Mouse (Mus musculus) stomach, embryonic 16.5 days (tissue): ENCODE data around the gene Zxdc. TPM values are rescaled to one million over a fixed set of nuclear protein-coding genes. Genes with fewer than 3 reads are reported as not detected.

ENCODE experiments used
- ATAC-seq: fragments of 200-750 bp; cut with Nextera tagmentation; 2 replicates; pipeline ENCODE4 v1.8.0; 2017; ENCODE audit warnings: moderate number of reproducible peaks, moderate TSS enrichment; ENCODE audit not compliant: insufficient read depth, low FRiP score
- H3K27ac ChIP-seq: fragments of 300-500 bp; sonication (generic); 2 replicates; pipeline ENCODE4 v1.5.1; 2014; ENCODE audit warnings: low read length
- H3K27me3 ChIP-seq: fragments of 300-500 bp; sonication (generic); 2 replicates; pipeline ENCODE4 v1.6.1; 2014; ENCODE audit warnings: low read length, control low read depth, mixed read lengths; ENCODE audit not compliant: control insufficient read depth, insufficient read depth
- H3K36me3 ChIP-seq: fragments of 300-500 bp; sonication (generic); 2 replicates; pipeline ENCODE4 v1.6.1; 2014; ENCODE audit warnings: low read length; ENCODE audit not compliant: control insufficient read depth, insufficient read depth
- H3K4me1 ChIP-seq: fragments of 300-500 bp; sonication (generic); 2 replicates; pipeline ENCODE4 v1.6.1; 2014; ENCODE audit warnings: low read length, control low read depth, mixed read lengths; ENCODE audit not compliant: control insufficient read depth, insufficient read depth
- H3K4me2 ChIP-seq: fragments of 300-500 bp; sonication (generic); 2 replicates; pipeline ENCODE4 v1.6.1; 2014; ENCODE audit warnings: low read depth, low read length, mixed read lengths
- H3K4me3 ChIP-seq: fragments of 300-500 bp; sonication (generic); replicated peaks from 2 replicates; pipeline ENCODE4 v1.5.1; 2014; ENCODE audit warnings: mild to moderate bottlenecking, low read length
- H3K9ac ChIP-seq: fragments of 300-500 bp; sonication (generic); 2 replicates; pipeline ENCODE4 v1.6.1; 2014; ENCODE audit warnings: low read length
- H3K9me3 ChIP-seq: fragments of 300-500 bp; sonication (generic); replicated peaks from 2 replicates; pipeline ENCODE4 v1.6.1; 2016; ENCODE audit warnings: low read length, control low read depth; ENCODE audit not compliant: control insufficient read depth
- WGBS: fragments of 180-500 bp; shearing (Covaris S2); extraction: QIAGEN DNeasy Blood & Tissue Kit; methylation state at CpG from one replicate; pipeline ENCODE4 v1.1.7; 2014; 5-methylcytosine and 5-hydroxymethylcytosine counted together
- polyA plus RNA-seq: library from polyadenylated mRNA; unstranded; fragments of >200 nt; fragmentation: Nextera tagmentation; extraction: Ambion mirVana; gene quantifications from 2 replicates; pipeline ENCODE4 v1.2.1, GENCODE M21; 2015

Zxdc gene
- polyA plus RNA-seq, 1 experiment from 2014 or later: 4.7 TPM

DNA sequence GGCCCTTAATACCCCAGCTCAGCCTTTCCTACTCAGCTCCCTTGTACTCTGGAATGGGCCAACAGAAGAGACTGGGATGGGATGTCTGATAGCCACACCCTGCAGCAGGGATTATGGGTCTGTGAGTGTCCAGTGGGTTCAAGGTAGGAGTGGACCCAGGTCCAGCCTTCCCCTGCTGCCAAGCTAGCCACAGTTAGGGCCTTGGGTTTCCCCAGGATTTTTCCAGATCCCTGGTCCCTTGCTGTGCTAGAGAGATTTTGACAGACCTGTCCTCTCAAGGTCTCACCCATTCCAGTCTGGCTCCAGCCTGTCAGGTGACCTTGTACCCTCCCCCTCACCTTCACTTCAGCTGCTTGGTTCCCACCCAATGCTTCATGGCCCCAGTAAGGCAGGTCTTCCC, 39.3 kb downstream of the Zxdc start:
- no peak for ATAC-seq
- Histone ChIP-seq H3K27ac (no peak overlapping the region), H3K4me3 (no peak overlapping the region), H3K9me3 (no peaks in the 10 kb centered on the region), H3K36me3 (no peaks in the 10 kb centered on the region), H3K4me2 (no peak overlapping the region), H3K4me1 (no peaks in the 10 kb centered on the region), H3K9ac (no peak overlapping the region), H3K27me3 (no peaks in the 10 kb centered on the region)

DNA sequence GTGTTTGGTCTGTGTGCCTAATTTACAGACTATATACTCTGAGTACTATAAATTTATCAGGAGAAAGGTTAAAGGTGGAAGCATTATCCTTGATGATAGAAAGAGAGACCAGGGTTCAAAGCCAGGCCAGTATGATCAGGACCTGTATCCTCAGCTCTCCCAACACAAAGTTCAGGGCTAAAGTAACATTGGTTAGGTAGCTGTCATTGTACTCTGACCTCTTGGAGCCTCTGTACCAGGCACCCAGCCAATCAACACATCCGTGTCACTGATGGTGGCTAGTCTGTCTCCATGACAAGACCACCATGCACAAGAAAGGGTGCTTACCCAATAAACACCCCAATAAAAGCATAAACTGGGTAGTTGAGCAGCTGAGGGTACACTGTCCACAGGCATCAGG, 41.7 kb downstream of the Zxdc start:
- Histone ChIP-seq H3K9me3 (no peaks in the 10 kb centered on the region), H3K4me3 (no peak overlapping the region), H3K9ac (no peak overlapping the region), H3K27me3 (no peaks in the 10 kb centered on the region), H3K36me3 (no peaks in the 10 kb centered on the region), H3K4me1 (no peaks in the 10 kb centered on the region), H3K4me2 (no peak overlapping the region), H3K27ac (no peak overlapping the region)
- no peak for ATAC-seq
- WGBS: 87% methylated on average over 1 of the region's 1 CpGs

DNA sequence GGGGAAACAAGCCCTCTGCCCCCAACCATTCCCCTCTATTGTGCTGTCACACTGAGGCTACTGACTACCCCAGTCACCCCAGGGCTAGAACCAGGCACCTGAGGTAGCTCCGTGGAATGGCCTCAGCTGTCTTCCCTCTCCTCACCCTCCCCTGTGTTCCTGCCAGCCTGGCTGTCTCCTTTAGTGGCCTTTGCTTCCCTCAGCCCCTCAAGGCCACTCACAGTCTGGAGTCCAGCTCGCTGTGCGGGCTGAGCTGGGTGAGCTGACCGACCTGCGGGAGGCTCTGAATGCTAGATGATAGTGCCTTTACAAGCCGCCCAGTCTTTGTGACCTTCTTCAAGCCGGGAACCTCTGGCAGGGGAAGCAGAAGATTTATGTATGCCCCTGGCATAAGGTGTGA, 42.6 kb downstream of the Zxdc start:
- H3K4me1 ChIP-seq: no peaks in the 10 kb centered on the region
- H3K9ac ChIP-seq: no peak overlapping the region
- no peak overlapping the region for H3K4me3 ChIP-seq
- H3K27me3 ChIP-seq: no peaks in the 10 kb centered on the region
- ATAC-seq: no peak
- H3K36me3 ChIP-seq: no peaks in the 10 kb centered on the region
- WGBS: 69% methylated on average over 7 of the region's 7 CpGs
- no peak overlapping the region for H3K27ac ChIP-seq
- H3K9me3 ChIP-seq: no peaks in the 10 kb centered on the region
- H3K4me2 ChIP-seq: no peak overlapping the region

DNA sequence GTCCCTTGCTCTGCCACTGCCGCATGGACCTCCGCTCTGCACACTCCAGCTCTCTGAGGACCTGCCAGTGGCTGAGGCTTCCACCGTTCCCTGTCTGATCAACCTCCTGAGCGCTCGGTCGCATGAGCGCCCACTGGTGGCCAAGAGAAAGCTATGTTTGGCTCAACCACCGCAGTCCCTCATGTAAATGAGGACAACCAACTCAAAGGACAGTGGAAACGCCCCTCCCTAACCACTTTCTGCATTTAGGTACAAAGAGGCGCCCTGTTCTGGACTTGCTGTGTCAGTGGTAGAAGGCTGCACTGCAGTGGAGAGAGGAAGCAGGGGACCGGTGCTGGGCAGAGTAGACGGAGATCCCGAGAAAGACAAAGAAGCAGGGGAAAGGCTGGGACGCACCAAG, 53.3 kb downstream of the Zxdc start:
- H3K4me3 ChIP-seq: peak overlapping the region; percentile 25
- H3K9me3 ChIP-seq: no peaks in the 10 kb centered on the region
- no peak overlapping the region for H3K27ac ChIP-seq
- peak; percentile 73; the same call in 1 of the 2 replicates for ATAC-seq
- H3K27me3 ChIP-seq: peaks cover 3% of the 10 kb centered on the region; the same call in 1 of the 2 replicates
- peak overlapping the region; percentile 52 for H3K4me2 ChIP-seq
- no peak overlapping the region for H3K9ac ChIP-seq
- no peaks in the 10 kb centered on the region for H3K36me3 ChIP-seq
- 9% methylated on average over 14 of the region's 14 CpGs for WGBS
- 0 out of 2 replicates have a peak, but pooled peaks cover 3% of the 10 kb centered on the region for H3K4me1 ChIP-seq

DNA sequence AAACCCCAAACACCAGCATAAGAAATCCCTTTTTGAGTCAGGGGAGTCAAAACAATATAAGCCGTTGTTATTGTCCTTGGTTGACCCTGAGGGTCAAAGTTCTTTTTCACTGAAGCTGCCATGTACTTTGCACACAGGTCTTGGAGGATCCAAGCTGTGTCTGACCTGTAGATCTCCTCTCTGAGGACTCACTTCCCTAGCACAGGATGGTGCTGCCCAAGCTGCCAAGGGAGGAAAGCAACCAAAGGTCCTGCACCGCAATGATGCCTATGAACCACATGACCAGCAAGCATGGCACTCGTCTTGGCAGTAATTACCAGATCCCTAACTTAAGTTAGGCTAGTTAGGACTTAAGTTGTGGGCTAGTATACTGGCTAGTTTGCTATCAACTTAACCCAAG, 56.1 kb downstream of the Zxdc start:
- H3K27me3 ChIP-seq: peaks cover 6% of the 10 kb centered on the region; the same call in 1 of the 2 replicates
- H3K4me2 ChIP-seq: no peak overlapping the region
- peaks cover 8% of the 10 kb centered on the region; the same call in 1 of the 2 replicates for H3K4me1 ChIP-seq
- H3K36me3 ChIP-seq: no peaks in the 10 kb centered on the region
- no peak overlapping the region for H3K4me3 ChIP-seq
- no peaks in the 10 kb centered on the region for H3K9me3 ChIP-seq
- no peak overlapping the region for H3K9ac ChIP-seq
- H3K27ac ChIP-seq: no peak overlapping the region
- ATAC-seq: no peak
- WGBS: 79% methylated on average over 3 of the region's 3 CpGs

DNA sequence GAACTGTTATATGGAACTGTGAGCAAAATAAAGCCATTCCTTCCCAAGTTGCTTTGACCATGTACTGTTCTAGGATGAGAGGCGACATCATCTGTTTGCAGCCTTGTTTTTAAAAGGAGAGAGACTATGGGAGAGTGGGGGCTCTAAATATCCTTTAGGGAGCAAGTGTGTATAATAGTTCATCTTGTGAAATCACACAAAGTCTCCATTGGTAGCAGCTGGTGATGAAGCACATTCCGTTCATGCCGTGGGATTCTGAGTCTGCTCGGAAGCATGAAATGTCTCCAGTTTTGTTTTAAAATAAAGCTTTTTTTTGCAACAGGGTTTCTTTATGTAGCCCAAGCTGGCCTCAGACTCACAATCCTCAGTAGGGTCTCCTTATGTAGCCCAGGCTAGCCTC, 56.7 kb downstream of the Zxdc start:
- H3K36me3 ChIP-seq: no peaks in the 10 kb centered on the region
- H3K27me3 ChIP-seq: peaks cover 6% of the 10 kb centered on the region; the same call in 1 of the 2 replicates
- no peak overlapping the region for H3K27ac ChIP-seq
- ATAC-seq: no peak
- H3K9me3 ChIP-seq: no peaks in the 10 kb centered on the region
- 68% methylated on average over 4 of the region's 4 CpGs for WGBS
- no peak overlapping the region for H3K4me3 ChIP-seq
- H3K4me2 ChIP-seq: no peak overlapping the region
- no peak overlapping the region for H3K9ac ChIP-seq
- peaks cover 8% of the 10 kb centered on the region; the same call in 1 of the 2 replicates for H3K4me1 ChIP-seq

DNA sequence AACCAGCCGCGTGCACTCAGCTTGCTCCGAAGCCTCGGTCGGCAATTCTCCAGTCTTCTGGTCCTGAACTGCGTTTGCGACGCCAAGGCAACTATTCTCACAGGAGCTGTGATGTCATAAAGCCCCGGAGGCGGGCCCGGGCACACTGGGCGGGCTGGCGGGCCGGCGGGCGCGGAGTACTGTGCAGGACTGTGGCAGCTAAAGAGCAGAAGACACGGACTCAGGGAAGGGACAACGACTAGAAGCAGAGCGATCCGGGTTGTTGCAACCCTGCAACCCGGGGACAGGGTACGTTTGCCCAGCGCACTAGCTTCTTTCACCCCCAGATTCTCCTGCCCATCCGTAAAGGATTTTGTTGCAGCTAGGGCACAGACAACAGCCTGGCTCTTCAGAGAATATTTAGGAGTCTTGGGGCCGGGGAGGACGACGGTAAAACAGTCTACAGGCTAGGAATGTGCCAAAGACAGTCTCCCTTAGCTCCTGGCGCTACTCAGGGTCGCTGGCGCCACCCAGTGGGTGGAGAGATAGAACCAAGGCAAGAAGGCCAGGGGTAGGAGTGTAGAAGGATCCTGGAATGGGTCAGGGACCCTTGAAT, 59.2 kb downstream of the Zxdc start, which contains the start of gene Cfap100:
Gene Cfap100, minus strand, starts transcription at position 418 of the 595 bp plus-strand sequence.
- Histone ChIP-seq H3K27ac (no peak within 1 kb of the TSS), H3K9me3 (no peaks in the 10 kb centered on the region), H3K4me2 (peak within 1 kb of the TSS; percentile 84), H3K9ac (peak within 1 kb of the TSS; percentile 66), H3K27me3 (peaks cover 6% of the 10 kb centered on the region; the same call in 1 of the 2 replicates), H3K4me3 (peak within 1 kb of the TSS; percentile 46), H3K4me1 (peaks cover 6% of the 10 kb centered on the region; the same call in 1 of the 2 replicates), H3K36me3 (no peaks in the 10 kb centered on the region)
- peak; percentile 83 for ATAC-seq
- under 1% methylated on average over 31 of the region's 31 CpGs for WGBS

DNA sequence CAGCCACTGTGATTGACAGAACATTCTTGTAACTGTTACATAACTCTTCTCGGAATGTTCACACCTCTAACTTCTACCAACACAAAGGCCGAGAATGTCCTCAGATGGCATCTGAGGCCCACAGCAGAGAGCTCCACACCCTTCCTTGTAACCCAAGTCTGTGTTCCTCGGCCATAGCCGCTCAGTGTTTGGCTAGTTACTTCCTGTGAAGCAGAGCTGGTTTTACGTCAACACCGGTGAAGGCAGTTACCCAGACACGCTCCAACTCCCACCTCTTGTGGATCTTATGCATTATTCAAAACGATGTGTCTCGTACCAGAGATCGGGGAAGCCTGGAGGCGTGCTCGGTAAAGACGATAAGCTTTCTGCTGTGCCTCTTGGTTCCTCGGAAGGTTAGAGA, 60.6 kb downstream of the Zxdc start:
- Histone ChIP-seq H3K9ac (no peak overlapping the region), H3K9me3 (no peaks in the 10 kb centered on the region), H3K4me3 (no peak overlapping the region), H3K27ac (no peak overlapping the region), H3K27me3 (peaks cover 6% of the 10 kb centered on the region; the same call in 1 of the 2 replicates), H3K36me3 (no peaks in the 10 kb centered on the region), H3K4me1 (peaks cover 6% of the 10 kb centered on the region; the same call in 1 of the 2 replicates), H3K4me2 (no peak overlapping the region)
- ATAC-seq: no peak
- 72% methylated on average over 14 of the region's 14 CpGs for WGBS

DNA sequence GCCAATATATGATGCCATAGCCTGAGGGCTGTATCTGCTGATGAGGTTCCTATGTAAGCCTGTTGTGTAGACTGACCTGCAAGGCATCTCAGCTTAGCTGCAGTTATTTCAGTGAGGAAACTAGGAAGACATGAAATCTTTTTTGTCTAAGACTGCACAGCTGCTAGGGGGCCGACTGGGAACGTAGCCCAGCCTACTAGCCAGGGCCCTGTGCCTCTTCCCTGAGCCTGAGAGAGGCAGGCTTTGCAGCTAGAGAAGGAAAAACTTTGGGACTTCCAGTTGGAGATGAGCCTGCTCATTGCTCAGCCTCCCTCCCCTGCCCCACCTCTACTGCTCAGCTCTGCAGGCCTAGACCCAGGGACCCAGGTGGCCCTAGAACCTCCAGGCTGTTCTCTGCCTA, 62.2 kb downstream of the Zxdc start:
- no peak overlapping the region for H3K4me3 ChIP-seq
- 55% methylated on average over 2 of the region's 2 CpGs for WGBS

More for the DNA sequence above, 62.2 kb downstream of the Zxdc start:
- no peak overlapping the region for H3K4me2 ChIP-seq
- H3K27me3 ChIP-seq: 0 out of 2 replicates have a peak, but pooled peaks cover 6% of the 10 kb centered on the region
- peaks cover 6% of the 10 kb centered on the region; the same call in 1 of the 2 replicates for H3K4me1 ChIP-seq
- no peaks in the 10 kb centered on the region for H3K36me3 ChIP-seq
- no peaks in the 10 kb centered on the region for H3K9me3 ChIP-seq
- H3K27ac ChIP-seq: no peak overlapping the region
- no peak for ATAC-seq
- no peak overlapping the region for H3K9ac ChIP-seq
